ENCODE assay signal across 19 mouse cellular contexts in the genomic region with DNA sequence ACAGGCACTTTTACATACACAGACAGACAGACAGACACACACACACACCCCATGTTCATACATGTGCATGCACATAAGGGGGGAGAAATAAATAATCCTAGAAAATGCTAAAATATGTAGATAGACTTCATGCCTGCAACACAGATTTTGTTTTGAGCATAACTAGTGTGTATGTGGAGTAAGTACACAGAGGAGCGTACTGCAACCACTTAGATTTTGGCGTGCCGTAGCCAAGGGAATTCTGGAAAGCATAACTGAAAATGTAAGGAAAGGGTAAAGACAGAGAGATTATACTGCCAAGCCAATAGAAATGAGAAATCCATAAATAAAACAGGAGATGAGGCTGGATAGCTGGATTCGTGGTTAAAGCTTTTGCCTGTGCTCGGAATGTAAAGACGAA.
"Had no signal": no experiment of that assay in that cellular context is flagged by ENCODE, and none has a peak within 500 bp of the region (broad histone marks: within the 10 kb centered on the region; RNA-seq: fewer than 3 reads in every experiment).

No protein-coding gene starts in this region.

- DNase-seq: lung, adult 2 months; lung, postnatal 14 days; lung, postnatal 36 days; retina, postnatal 1 day; right cerebral cortex, adult 18-20 months; right cerebral cortex, postnatal 25 days; right cerebral cortex, postnatal 4 days; spleen, adult 18-20 months; thymus, adult 18-20 months; thymus, postnatal 14 days; thymus, postnatal 36 days had no signal

- H3K9me3 ChIP-seq: lung, embryonic 15.5 days; megakaryocyte, embryonic 14.5 days; midbrain, embryonic 13.5 days; midbrain, embryonic 15.5 days; neural tube, embryonic 12.5 days had no signal

- H3K9ac ChIP-seq: lung, embryonic 15.5 days; midbrain, embryonic 13.5 days; midbrain, embryonic 15.5 days; neural tube, embryonic 12.5 days had no signal

- H3K27ac ChIP-seq: lung, embryonic 15.5 days; macrophage; midbrain, embryonic 13.5 days; midbrain, embryonic 15.5 days; neural tube, embryonic 12.5 days had no signal

- H3K36me3 ChIP-seq: lung, embryonic 15.5 days; midbrain, embryonic 13.5 days; midbrain, embryonic 15.5 days; neural tube, embryonic 12.5 days had no signal

- H3K4me3 ChIP-seq: lung, embryonic 15.5 days; megakaryocyte, embryonic 14.5 days; midbrain, embryonic 13.5 days; midbrain, embryonic 15.5 days; neural tube, embryonic 12.5 days had no signal

- H3K4me1 ChIP-seq: megakaryocyte, embryonic 14.5 days; midbrain, embryonic 13.5 days; midbrain, embryonic 15.5 days; neural tube, embryonic 12.5 days had no signal

- H3K4me2 ChIP-seq: lung, embryonic 15.5 days; midbrain, embryonic 11.5 days; midbrain, embryonic 13.5 days; midbrain, embryonic 15.5 days; neural tube, embryonic 12.5 days had no signal

- ATAC-seq: lung, postnatal 0 days; midbrain, embryonic 13.5 days; midbrain, embryonic 15.5 days had no signal

- H3K27me3 ChIP-seq: lung, embryonic 15.5 days; megakaryocyte, embryonic 14.5 days; midbrain, embryonic 13.5 days; midbrain, embryonic 15.5 days; neural tube, embryonic 12.5 days had no signal
